Mouse (Mus musculus) cerebellum, adult 2 months (tissue): ENCODE measurements around the gene Btbd2.

ENCODE experiments used
- CTCF ChIP-seq: fragments of 200-500 bp; IDR thresholded peaks from 2 replicates; pipeline ENCODE4 v1.5.1; 2011; ENCODE audit warnings: low read depth, mild to moderate bottlenecking, control low read depth, low read length, moderate library complexity, borderline replicate concordance; ENCODE audit not compliant: insufficient read depth
- POLR2A ChIP-seq: fragments of 200-500 bp; IDR thresholded peaks from 2 replicates; pipeline ENCODE4 v1.6.1; 2011; ENCODE audit warnings: low read length, control low read depth, borderline replicate concordance; ENCODE audit not compliant: insufficient read depth

GRCm38 (mm10) chr10:80694159-80694938 lies 37.5 kb upstream of the Btbd2 start:
- TF ChIP-seq CTCF (no peak), POLR2A (no peak)
